Mouse (Mus musculus): ENCODE measurements around the gene Cd63. TPM values are rescaled to one million over a fixed set of nuclear protein-coding genes. Genes with fewer than 3 reads are reported as not detected.

Gene Cd63
- total RNA-seq, 2 experiments from 2014 or later: 185 to 203 TPM

- ATAC-seq (replicated peaks; ENCODE audit: poor library complexity, severe bottlenecking): peak; percentile 68
These were observed 60.1 kb downstream of the Cd63 start, which contains the start of gene Mettl7b for GRCm38 (mm10) chr10:128960590-128961584. Mettl7b (minus strand) TSS chr10:128960988.

Other genes with a start within 250 kb of the Cd63 start
- 3.5 and 4.1 TPM in 2 replicates for gene Suox, start 226.9 kb upstream of the Cd63 start, total RNA-seq (2014; fragmentation: Nextera tagmentation)
- 5.9 and 8.1 TPM in 2 replicates for gene Suox, start 226.9 kb upstream of the Cd63 start, total RNA-seq (2017)
- 43.7 and 43.8 TPM in 2 replicates for gene Rab5b, start 204.7 kb upstream of the Cd63 start, total RNA-seq (2014; fragmentation: Nextera tagmentation)
- 45.7 and 58.0 TPM in 2 replicates for gene Rab5b, start 204.7 kb upstream of the Cd63 start, total RNA-seq (2017)
- 0.28 and 2.6 TPM in 2 replicates for gene Pmel, start 196.8 kb upstream of the Cd63 start, total RNA-seq (2014; fragmentation: Nextera tagmentation)
- 0.52 and 1.6 TPM in 2 replicates for gene Pmel, start 196.8 kb upstream of the Cd63 start, total RNA-seq (2017)
- 101 and 134 TPM in 2 replicates for gene Cdk2, start 196.0 kb upstream of the Cd63 start, total RNA-seq (2014; fragmentation: Nextera tagmentation)
- gene Cdk2, start 196.0 kb upstream of the Cd63 start, total RNA-seq (2017): 60.3 and 73.1 TPM in 2 replicates
- 13.2 and 15.8 TPM in 2 replicates for gene Dgka, start 156.1 kb upstream of the Cd63 start, total RNA-seq (2014; fragmentation: Nextera tagmentation)
- 9.4 and 12.0 TPM in 2 replicates for gene Dgka, start 156.1 kb upstream of the Cd63 start, total RNA-seq (2017)
- gene Pym1, start 153.1 kb upstream of the Cd63 start, total RNA-seq (2014; fragmentation: Nextera tagmentation): 43.5 and 52.0 TPM in 2 replicates
- 47.6 and 82.5 TPM in 2 replicates for gene Pym1, start 153.1 kb upstream of the Cd63 start, total RNA-seq (2017)
- 6.9 and 8.3 TPM in 2 replicates for gene Mmp19, start 110.1 kb upstream of the Cd63 start, total RNA-seq (2014; fragmentation: Nextera tagmentation)
- 14.9 and 15.6 TPM in 2 replicates for gene Mmp19, start 110.1 kb upstream of the Cd63 start, total RNA-seq (2017)
- 16.5 and 17.5 TPM in 2 replicates for gene Dnajc14, start 96.9 kb upstream of the Cd63 start, total RNA-seq (2014; fragmentation: Nextera tagmentation)
- gene Dnajc14, start 96.9 kb upstream of the Cd63 start, total RNA-seq (2017): 23.8 and 30.7 TPM in 2 replicates
- gene Tmem198b, start 96.6 kb upstream of the Cd63 start, total RNA-seq (2014; fragmentation: Nextera tagmentation): 10.8 and 14.4 TPM in 2 replicates
- 3.4 and 3.6 TPM in 2 replicates for gene Tmem198b, start 96.6 kb upstream of the Cd63 start, total RNA-seq (2017)
- gene Sarnp, start 83.7 kb upstream of the Cd63 start, total RNA-seq (2014; fragmentation: Nextera tagmentation): 184 and 236 TPM in 2 replicates
- 265 and 272 TPM in 2 replicates for gene Sarnp, start 83.7 kb upstream of the Cd63 start, total RNA-seq (2017)
- 33.9 and 84.1 TPM in 2 replicates for gene Ormdl2, start 79.3 kb upstream of the Cd63 start, total RNA-seq (2014; fragmentation: Nextera tagmentation)
- 82.4 and 147 TPM in 2 replicates for gene Ormdl2, start 79.3 kb upstream of the Cd63 start, total RNA-seq (2017)
- gene Gdf11, start 9.3 kb upstream of the Cd63 start, total RNA-seq (2014; fragmentation: Nextera tagmentation): 0.21 TPM in 1 of 2 replicates, not detected in the other
- 0.15 TPM in 1 of 2 replicates, not detected in the other for gene Gdf11, start 9.3 kb upstream of the Cd63 start, total RNA-seq (2017)
- 2.0 and 9.5 TPM in 2 replicates for gene Rdh5, start 21.9 kb downstream of the Cd63 start, total RNA-seq (2014; fragmentation: Nextera tagmentation)
- gene Rdh5, start 21.9 kb downstream of the Cd63 start, total RNA-seq (2017): 2.4 TPM in 1 of 2 replicates, not detected in the other
- gene Bloc1s1, start 23.0 kb downstream of the Cd63 start, total RNA-seq (2014; fragmentation: Nextera tagmentation): 124 and 140 TPM in 2 replicates
- 71.3 and 86.4 TPM in 2 replicates for gene Bloc1s1, start 23.0 kb downstream of the Cd63 start, total RNA-seq (2017)
- not detected in 2 replicates for gene Itga7, start 32.8 kb downstream of the Cd63 start, total RNA-seq (2014; fragmentation: Nextera tagmentation)
- gene Itga7, start 32.8 kb downstream of the Cd63 start, total RNA-seq (2017): not detected in 2 replicates
- gene Mettl7b, start 60.0 kb downstream of the Cd63 start, total RNA-seq (2014; fragmentation: Nextera tagmentation): not detected in 2 replicates
- not detected in 2 replicates for gene Mettl7b, start 60.0 kb downstream of the Cd63 start, total RNA-seq (2017)
- gene Olfr9, start 88.4 kb downstream of the Cd63 start, total RNA-seq (2014; fragmentation: Nextera tagmentation): not detected in 2 replicates
- not detected in 2 replicates for gene Olfr9, start 88.4 kb downstream of the Cd63 start, total RNA-seq (2017)
- gene Olfr763, start 109.8 kb downstream of the Cd63 start, total RNA-seq (2014; fragmentation: Nextera tagmentation): not detected in 2 replicates
- not detected in 2 replicates for gene Olfr763, start 109.8 kb downstream of the Cd63 start, total RNA-seq (2017)
- not detected in 2 replicates for gene Olfr764-ps1, start 138.9 kb downstream of the Cd63 start, total RNA-seq (2014; fragmentation: Nextera tagmentation)
- not detected in 2 replicates for gene Olfr764-ps1, start 138.9 kb downstream of the Cd63 start, total RNA-seq (2017)
- not detected in 2 replicates for gene Olfr765, start 149.0 kb downstream of the Cd63 start, total RNA-seq (2014; fragmentation: Nextera tagmentation)
- gene Olfr765, start 149.0 kb downstream of the Cd63 start, total RNA-seq (2017): not detected in 2 replicates
- gene Olfr766-ps1, start 168.0 kb downstream of the Cd63 start, total RNA-seq (2014; fragmentation: Nextera tagmentation): not detected in 2 replicates
- gene Olfr766-ps1, start 168.0 kb downstream of the Cd63 start, total RNA-seq (2017): not detected in 2 replicates
- not detected in 2 replicates for gene Olfr767, start 181.9 kb downstream of the Cd63 start, total RNA-seq (2014; fragmentation: Nextera tagmentation)
- gene Olfr767, start 181.9 kb downstream of the Cd63 start, total RNA-seq (2017): not detected in 2 replicates
- not detected in 2 replicates for gene Olfr768, start 198.4 kb downstream of the Cd63 start, total RNA-seq (2014; fragmentation: Nextera tagmentation)
- not detected in 2 replicates for gene Olfr768, start 198.4 kb downstream of the Cd63 start, total RNA-seq (2017)
- not detected in 2 replicates for gene Olfr769, start 216.9 kb downstream of the Cd63 start, total RNA-seq (2014; fragmentation: Nextera tagmentation)
- not detected in 2 replicates for gene Olfr769, start 216.9 kb downstream of the Cd63 start, total RNA-seq (2017)
- not detected in 2 replicates for gene Olfr770, start 238.0 kb downstream of the Cd63 start, total RNA-seq (2014; fragmentation: Nextera tagmentation)
- gene Olfr770, start 238.0 kb downstream of the Cd63 start, total RNA-seq (2017): not detected in 2 replicates